Mouse (Mus musculus) hindbrain, postnatal 0 days (tissue): ENCODE measurements around the gene Lpgat1. TPM values are rescaled to one million over a fixed set of nuclear protein-coding genes. Genes with fewer than 3 reads are reported as not detected.

Experiments
- ATAC-seq: fragments of 200-750 bp; cut with Nextera tagmentation; 2 replicates; pipeline ENCODE4 v1.8.0; 2017; ENCODE audit warnings: mild to moderate bottlenecking, moderate TSS enrichment, moderate library complexity
- DNase-seq: peaks from one replicate; pipeline ENCODE4 v3.0.0-alpha.2; 2015; ENCODE audit warnings: low spot score
- H3K27ac ChIP-seq: fragments of 300-500 bp; sonication (generic); 2 replicates; pipeline ENCODE4 v1.5.1; 2014; ENCODE audit warnings: mild to moderate bottlenecking
- H3K27me3 ChIP-seq: fragments of 300-500 bp; sonication (generic); 2 replicates; pipeline ENCODE4 v1.6.1; 2014; ENCODE audit warnings: low read length, mixed read lengths; ENCODE audit not compliant: insufficient read depth
- H3K36me3 ChIP-seq: fragments of 300-500 bp; sonication (generic); 2 replicates; pipeline ENCODE4 v1.6.1; 2014; ENCODE audit warnings: low read length, mixed read lengths; ENCODE audit not compliant: insufficient read depth
- H3K4me1 ChIP-seq: fragments of 300-500 bp; sonication (generic); 2 replicates; pipeline ENCODE4 v1.6.1; 2014; ENCODE audit warnings: antibody characterized with exemption, low read length, mixed read lengths; ENCODE audit not compliant: insufficient read depth
- H3K4me2 ChIP-seq: fragments of 300-500 bp; sonication (generic); 2 replicates; pipeline ENCODE4 v1.6.1; 2014; ENCODE audit warnings: low read depth, mild to moderate bottlenecking, low read length, moderate library complexity, mixed read lengths
- H3K4me3 ChIP-seq: fragments of 300-500 bp; sonication (generic); 2 replicates; pipeline ENCODE4 v1.5.1; 2014; ENCODE audit warnings: low read length
- H3K9ac ChIP-seq: fragments of 300-500 bp; sonication (generic); replicated peaks from 2 replicates; pipeline ENCODE4 v1.6.1; 2014; ENCODE audit warnings: mild to moderate bottlenecking, low read length, moderate library complexity, mixed read lengths
- H3K9me3 ChIP-seq: fragments of 300-500 bp; sonication (generic); 2 replicates; pipeline ENCODE4 v1.6.1; 2016; ENCODE audit warnings: low read length, mixed read lengths
- CTCF ChIP-seq: IDR thresholded peaks from 2 replicates; pipeline ENCODE4 v1.5.1; 2016; ENCODE audit warnings: antibody characterized with exemption, control low read depth, low read depth
- WGBS: fragments of 180-500 bp; shearing (Covaris S2); extraction: QIAGEN DNeasy Blood & Tissue Kit; methylation state at CpG from one replicate; pipeline ENCODE4 v1.1.7; 2014; 5-methylcytosine and 5-hydroxymethylcytosine counted together
- polyA plus RNA-seq: library from polyadenylated mRNA; unstranded; fragments of >200 nt; fragmentation: Nextera tagmentation; extraction: Ambion mirVana; gene quantifications from 2 replicates; pipeline ENCODE4 v1.2.1, GENCODE M21; 2015
- total RNA-seq: library from RNA; depleted of rRNA; stranded (reverse); fragments of >200 nt; gene quantifications from 2 replicates; pipeline ENCODE4 v1.2.3, GENCODE M21; 2014; rRNA removed

The Lpgat1 gene
- total and polyA plus RNA-seq, 2 experiments from 2014 or later: 47.7 to 49.9 TPM

DNA sequence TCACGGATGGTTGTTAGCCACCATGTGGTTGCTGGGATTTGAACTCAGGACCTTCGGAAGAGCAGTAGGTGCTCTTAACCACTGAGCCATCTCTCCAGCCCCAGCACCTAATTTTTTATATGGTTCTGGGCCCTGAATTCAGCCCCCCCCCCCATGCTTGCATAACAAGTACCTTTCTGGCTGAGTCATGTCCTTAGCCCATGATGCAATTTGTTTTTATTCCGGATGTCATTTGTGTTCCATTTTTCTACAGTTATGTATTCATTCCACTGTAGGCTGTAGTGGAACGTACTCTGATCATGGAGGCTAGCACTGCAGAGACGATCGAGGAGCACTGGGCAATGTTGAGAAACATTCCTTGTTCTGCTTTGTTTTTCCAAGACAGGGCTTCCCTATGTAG is 115.8 kb downstream of the Lpgat1 start:
- Histone ChIP-seq H3K9ac (no peak overlapping the region), H3K4me1 (no peaks in the 10 kb centered on the region), H3K4me2 (no peak overlapping the region), H3K9me3 (no peaks in the 10 kb centered on the region), H3K36me3 (no peaks in the 10 kb centered on the region), H3K27me3 (no peaks in the 10 kb centered on the region), H3K4me3 (no peak overlapping the region), H3K27ac (no peak overlapping the region)
- WGBS: 97% methylated on average over 6 of the region's 6 CpGs
- no peak for DNase-seq
- TF ChIP-seq CTCF: no peak
- ATAC-seq: no peak

Other genes starting within 250 kb of the Lpgat1 start
- 5.1 and 6.6 TPM in 2 replicates for gene Dtl, start 142.3 kb upstream of the Lpgat1 start, total RNA-seq
- gene Dtl, start 142.3 kb upstream of the Lpgat1 start, polyA plus RNA-seq: 7.5 and 8.0 TPM in 2 replicates
- 34.1 and 41.3 TPM in 2 replicates for gene Ints7, start 142.2 kb upstream of the Lpgat1 start, total RNA-seq
- gene Ints7, start 142.2 kb upstream of the Lpgat1 start, polyA plus RNA-seq: 26.3 and 28.7 TPM in 2 replicates
- 9.1 and 9.5 TPM in 2 replicates for gene Nek2, start 103.6 kb downstream of the Lpgat1 start, total RNA-seq
- 7.7 and 8.4 TPM in 2 replicates for gene Nek2, start 103.6 kb downstream of the Lpgat1 start, polyA plus RNA-seq
- 22.1 and 27.7 TPM in 2 replicates for gene Slc30a1, start 188.9 kb downstream of the Lpgat1 start, total RNA-seq
- 5.1 TPM in 2 replicates for gene Slc30a1, start 188.9 kb downstream of the Lpgat1 start, polyA plus RNA-seq